14 mouse cellular contexts compared by ENCODE assay signal in the genomic region with DNA sequence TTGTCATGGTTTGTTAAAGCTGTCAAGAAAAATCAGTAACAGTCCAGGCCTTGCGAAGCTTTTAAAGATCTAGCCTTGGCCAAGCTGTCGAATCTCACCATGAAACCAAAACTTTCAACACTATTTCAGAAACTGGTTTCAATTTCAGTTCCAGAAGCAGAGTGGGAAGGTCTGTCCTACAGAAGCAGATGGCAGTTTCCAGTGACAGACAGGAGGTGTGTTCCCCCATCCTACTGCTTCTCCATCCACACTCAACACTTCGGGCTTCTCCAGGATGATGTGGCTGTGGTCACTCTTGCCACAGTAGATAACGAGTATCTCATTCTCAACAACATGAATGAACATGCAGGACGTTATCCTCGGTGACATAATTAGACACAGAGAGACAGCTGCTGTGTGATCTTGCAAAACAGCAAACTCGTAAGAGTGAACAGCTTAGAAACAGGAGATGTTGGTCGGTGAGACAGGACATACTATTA.
DNase-seq lines count a peak whose midpoint lies in the region; ATAC-seq and TF ChIP-seq lines count a peak whose summit lies in the region.
"Had no signal": no experiment of that assay in that cellular context is flagged by ENCODE, and none has a peak within 500 bp of the region (broad histone marks: within the 10 kb centered on the region; RNA-seq: fewer than 3 reads in every experiment).

No protein-coding gene starts in this region.

- DNase-seq in right cerebral cortex, adult 18-20 months = peak; percentile 59
- no peak for DNase-seq in right cerebral cortex, postnatal 14 days
- peak; percentile 15 to 18 for DNase-seq in frontal cortex, postnatal 14 days (ENCODE audit: low spot score in 2 of 2)
- DNase-seq in cerebellum, postnatal 4 days (ENCODE audit: low spot score in 2 of 2) = no peak
- DNase-seq: cerebellum, adult 11-12 months; kidney, adult 18-20 months had no signal

- H3K9ac ChIP-seq in intestine, postnatal 0 days (ENCODE audit: low read depth, low read length) = no peak overlapping the region
- H3K9ac ChIP-seq in kidney, embryonic 15.5 days = no peak overlapping the region
- H3K9ac ChIP-seq: hindbrain, embryonic 13.5 days; lung, embryonic 15.5 days; midbrain, embryonic 12.5 days had no signal

- 88% methylated on average over 8 of the region's 8 CpGs for WGBS in intestine, postnatal 0 days
- WGBS in kidney, embryonic 15.5 days = 91% methylated on average over 8 of the region's 8 CpGs

- H3K36me3 ChIP-seq in megakaryocyte, embryonic 14.5 days (replicated peaks; ENCODE audit: low read length) = no peaks in the 10 kb centered on the region
- no peaks in the 10 kb centered on the region for H3K36me3 ChIP-seq in intestine, postnatal 0 days (ENCODE audit: control insufficient read depth, insufficient read depth)
- no peaks in the 10 kb centered on the region for H3K36me3 ChIP-seq in kidney, embryonic 15.5 days
- H3K36me3 ChIP-seq: hindbrain, embryonic 13.5 days; lung, embryonic 15.5 days; midbrain, embryonic 12.5 days had no signal

- H3K9me3 ChIP-seq in megakaryocyte, embryonic 14.5 days = no peaks in the 10 kb centered on the region
- H3K9me3 ChIP-seq in intestine, postnatal 0 days (ENCODE audit: control insufficient read depth) = no peaks in the 10 kb centered on the region
- no peaks in the 10 kb centered on the region for H3K9me3 ChIP-seq in kidney, embryonic 15.5 days (replicated peaks)
- H3K9me3 ChIP-seq: hindbrain, embryonic 13.5 days; lung, embryonic 15.5 days; midbrain, embryonic 12.5 days had no signal

- H3K4me3 ChIP-seq in megakaryocyte, embryonic 14.5 days (replicated peaks) = peak overlapping the region; percentile 74
- H3K4me3 ChIP-seq in intestine, postnatal 0 days (ENCODE audit: low read depth, low read length) = no peak overlapping the region
- no peak overlapping the region for H3K4me3 ChIP-seq in kidney, embryonic 15.5 days (replicated peaks)
- H3K4me3 ChIP-seq: erythroblast, embryonic 14.5 days; hindbrain, embryonic 13.5 days; lung, embryonic 15.5 days; midbrain, embryonic 12.5 days had no signal

- no peak for TF ChIP-seq CTCF in intestine, postnatal 0 days (IDR thresholded peaks at IDR 0.05; ENCODE audit: low read depth)

- no peak overlapping the region for H3K4me2 ChIP-seq in intestine, postnatal 0 days (replicated peaks; ENCODE audit: low read depth)
- no peak overlapping the region for H3K4me2 ChIP-seq in kidney, embryonic 15.5 days
- H3K4me2 ChIP-seq: hindbrain, embryonic 13.5 days; lung, embryonic 15.5 days; midbrain, embryonic 12.5 days had no signal

- no peak for ATAC-seq in intestine, postnatal 0 days
- ATAC-seq in kidney, embryonic 15.5 days (replicated peaks; ENCODE audit: low FRiP score) = no peak
- ATAC-seq: forebrain, embryonic 16.5 days had no signal

- peaks cover 18% of the 10 kb centered on the region for H3K4me1 ChIP-seq in megakaryocyte, embryonic 14.5 days
- no peaks in the 10 kb centered on the region for H3K4me1 ChIP-seq in intestine, postnatal 0 days (replicated peaks; ENCODE audit: control insufficient read depth, insufficient read depth, low read length)
- no peaks in the 10 kb centered on the region for H3K4me1 ChIP-seq in kidney, embryonic 15.5 days
- H3K4me1 ChIP-seq: hindbrain, embryonic 13.5 days; lung, embryonic 15.5 days; midbrain, embryonic 12.5 days had no signal

- no peak overlapping the region for H3K27ac ChIP-seq in intestine, postnatal 0 days (ENCODE audit: low read depth, low read length)
- no peak overlapping the region for H3K27ac ChIP-seq in kidney, embryonic 15.5 days
- H3K27ac ChIP-seq: hindbrain, embryonic 13.5 days; lung, embryonic 15.5 days; midbrain, embryonic 12.5 days had no signal

- no peaks in the 10 kb centered on the region for H3K27me3 ChIP-seq in megakaryocyte, embryonic 14.5 days (replicated peaks)
- H3K27me3 ChIP-seq in intestine, postnatal 0 days (replicated peaks; ENCODE audit: control insufficient read depth, insufficient read depth, low read length) = no peaks in the 10 kb centered on the region
- H3K27me3 ChIP-seq in kidney, embryonic 15.5 days = no peaks in the 10 kb centered on the region
- H3K27me3 ChIP-seq: hindbrain, embryonic 13.5 days; lung, embryonic 15.5 days; midbrain, embryonic 12.5 days had no signal

Comparison
In these comparisons a context has a peak if more than half of its experiments do, and no peak if none do; other contexts are left out.
1. DNase-seq: peak in right cerebral cortex, adult 18-20 months (single experiment) and frontal cortex, postnatal 14 days (2 of 2); none in right cerebral cortex, postnatal 14 days (single experiment) and cerebellum, postnatal 4 days (0 of 2).